Mouse (Mus musculus) cerebellum, postnatal 10 days (tissue): Measurements from ENCODE around the gene Ildr1.

Experiments used
- DNase-seq, 2 experiments: peaks; one replicate each; pipeline ENCODE4 v3.0.0; 2021; ENCODE audit warnings: mixed read lengths in 2 of 2

Gene Ildr1

DNA sequence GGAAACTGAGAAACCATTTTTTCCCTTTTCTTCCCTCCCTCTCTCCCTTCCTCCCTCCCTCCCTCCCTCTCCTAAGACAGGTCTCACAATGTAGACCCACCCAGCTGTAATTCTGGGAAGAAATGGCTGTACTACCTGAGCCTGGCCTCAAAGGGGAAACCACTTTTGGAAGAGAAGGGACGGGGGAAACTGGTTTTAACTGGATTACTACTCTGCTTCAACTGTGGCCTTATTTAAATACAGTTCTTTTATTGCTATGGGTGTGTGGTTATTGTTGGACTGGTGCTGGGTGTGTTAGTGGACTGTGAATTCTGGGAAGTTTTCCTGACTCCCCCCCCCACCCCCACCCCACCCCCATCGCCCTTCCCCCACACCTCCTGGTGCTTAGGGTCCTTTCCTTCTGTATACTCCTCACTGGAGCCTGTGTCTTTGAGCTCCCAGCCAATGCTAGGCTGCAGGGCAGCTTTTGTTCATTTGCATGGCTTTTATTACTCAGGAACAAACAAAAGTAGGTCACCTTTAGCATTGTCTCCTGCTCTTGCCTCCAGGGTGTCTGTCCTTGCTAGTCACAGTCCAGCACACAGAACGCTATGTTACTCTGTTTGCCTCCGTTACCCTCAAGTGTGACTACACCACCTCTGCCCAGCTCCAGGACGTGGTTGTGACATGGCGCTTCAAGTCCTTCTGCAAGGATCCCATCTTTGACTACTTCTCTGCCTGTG, 14.1 kb downstream of the Ildr1 start:
- DNase-seq, result no peak

DNA sequence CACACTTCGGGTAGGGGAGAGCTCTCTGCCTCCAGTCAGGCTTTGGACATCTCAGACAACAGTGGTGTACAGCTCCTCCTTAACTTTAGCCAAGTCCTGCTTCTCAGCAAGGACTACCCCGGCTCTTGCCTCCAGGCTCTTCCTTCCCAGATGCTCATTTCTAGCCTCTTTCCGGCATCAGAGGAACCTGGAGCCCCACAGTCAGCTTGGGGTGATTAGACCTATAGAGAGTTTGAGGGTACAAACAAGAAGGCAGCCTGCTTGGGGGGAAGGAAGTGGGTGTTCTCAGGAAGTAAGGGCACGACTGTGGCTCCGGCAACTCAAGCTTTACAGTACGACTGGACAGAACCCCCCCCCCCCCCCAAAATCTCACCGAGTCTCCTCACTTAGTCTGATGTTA, 15.0 kb downstream of the Ildr1 start:
- no peak for DNase-seq

DNA sequence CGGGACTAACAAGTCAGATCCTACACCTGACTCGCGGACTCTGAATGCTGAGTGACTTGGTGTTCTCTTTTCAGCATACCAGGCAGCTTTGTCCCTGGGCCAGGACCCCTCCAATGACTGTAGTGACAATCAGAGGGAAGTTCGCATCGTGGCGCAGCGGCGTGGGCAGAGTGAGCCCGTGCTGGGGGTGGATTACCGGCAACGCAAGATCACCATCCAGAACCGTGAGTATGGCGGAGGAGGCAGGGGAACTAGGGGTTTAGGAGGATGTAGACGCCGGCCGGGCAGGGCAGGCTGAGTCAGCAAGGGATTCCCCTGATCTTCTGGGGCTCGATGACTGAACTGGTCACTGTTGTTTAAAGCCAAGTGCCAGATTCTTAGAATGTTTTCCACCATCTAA, 15.6 kb downstream of the Ildr1 start:
- DNase-seq, result no peak

DNA sequence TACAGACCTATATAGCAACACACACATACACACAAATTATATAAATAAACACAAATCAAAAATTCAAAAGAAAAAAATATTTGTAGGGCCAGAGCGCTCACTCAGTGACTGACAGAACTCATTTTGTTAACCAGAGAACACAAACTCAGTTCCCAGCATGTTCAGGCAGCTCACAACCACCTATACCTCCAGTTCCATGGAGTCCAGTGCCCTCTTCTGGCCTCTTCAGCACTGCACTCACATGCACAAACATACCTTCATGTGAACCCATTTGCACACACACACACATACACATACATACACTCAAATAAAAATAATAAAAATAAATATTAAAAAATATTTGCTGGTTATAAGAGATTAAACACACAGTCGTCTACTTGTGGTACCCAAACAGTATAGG, 17.0 kb downstream of the Ildr1 start:
- no peak for DNase-seq

DNA sequence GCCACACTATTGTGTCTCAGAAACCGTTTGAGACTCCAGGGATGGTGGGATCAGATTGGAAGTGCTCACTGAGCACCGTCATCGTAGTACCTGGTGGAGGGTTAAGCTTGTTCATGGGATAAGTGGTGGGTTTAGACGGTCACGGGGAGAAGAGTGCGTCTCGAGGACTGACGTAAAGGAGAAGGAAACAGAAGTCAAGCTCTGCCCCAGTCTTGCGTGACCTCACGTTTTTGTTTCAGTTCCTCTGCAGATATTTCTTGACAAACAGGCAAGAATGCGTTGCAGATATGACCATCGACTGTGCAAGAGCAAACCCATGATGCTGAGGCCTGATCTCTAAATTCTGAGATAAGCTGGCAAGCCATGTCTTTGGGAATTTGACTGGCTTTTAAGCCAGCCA, 18.0 kb downstream of the Ildr1 start:
- DNase-seq, result no peak

DNA sequence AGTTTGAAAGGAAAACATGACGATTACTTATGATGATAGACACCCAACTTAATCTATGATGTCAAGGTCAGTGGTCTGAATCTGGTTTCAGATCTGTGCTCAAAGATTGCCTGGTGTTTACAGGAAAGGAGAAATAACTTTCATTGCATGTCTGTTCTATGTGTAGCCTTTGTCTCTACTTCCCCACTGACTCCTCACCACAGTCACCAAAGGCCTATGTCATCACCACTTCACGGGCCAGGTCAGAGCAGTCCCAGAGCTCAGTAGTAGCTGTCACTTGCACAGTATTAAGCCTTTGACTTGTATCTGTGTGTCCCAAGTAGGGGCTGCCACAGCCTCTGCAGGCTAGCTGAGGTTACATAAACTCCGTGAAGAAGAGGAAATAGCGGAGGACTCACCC, 23.7 kb downstream of the Ildr1 start:
- DNase-seq, result no peak

DNA sequence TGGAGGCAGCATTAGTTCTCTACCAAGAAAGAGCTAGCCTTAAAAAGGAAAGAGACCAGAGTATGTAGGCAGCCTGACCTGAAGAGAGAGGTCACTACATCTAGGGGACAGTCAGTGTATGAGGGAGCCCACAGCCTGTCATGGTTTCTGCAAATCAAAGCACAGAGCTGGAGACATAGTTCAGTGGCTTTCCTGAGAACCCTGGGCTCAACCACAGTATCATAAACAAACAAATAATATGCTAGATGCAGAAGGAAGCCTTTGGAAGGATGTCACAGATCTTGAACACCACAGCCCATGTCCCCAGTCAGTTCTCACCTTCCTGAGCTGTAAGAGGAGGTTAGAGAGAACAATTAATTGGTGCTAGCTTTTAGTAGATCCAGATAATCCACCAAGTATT, 24.9 kb downstream of the Ildr1 start:
- no peak for DNase-seq

DNA sequence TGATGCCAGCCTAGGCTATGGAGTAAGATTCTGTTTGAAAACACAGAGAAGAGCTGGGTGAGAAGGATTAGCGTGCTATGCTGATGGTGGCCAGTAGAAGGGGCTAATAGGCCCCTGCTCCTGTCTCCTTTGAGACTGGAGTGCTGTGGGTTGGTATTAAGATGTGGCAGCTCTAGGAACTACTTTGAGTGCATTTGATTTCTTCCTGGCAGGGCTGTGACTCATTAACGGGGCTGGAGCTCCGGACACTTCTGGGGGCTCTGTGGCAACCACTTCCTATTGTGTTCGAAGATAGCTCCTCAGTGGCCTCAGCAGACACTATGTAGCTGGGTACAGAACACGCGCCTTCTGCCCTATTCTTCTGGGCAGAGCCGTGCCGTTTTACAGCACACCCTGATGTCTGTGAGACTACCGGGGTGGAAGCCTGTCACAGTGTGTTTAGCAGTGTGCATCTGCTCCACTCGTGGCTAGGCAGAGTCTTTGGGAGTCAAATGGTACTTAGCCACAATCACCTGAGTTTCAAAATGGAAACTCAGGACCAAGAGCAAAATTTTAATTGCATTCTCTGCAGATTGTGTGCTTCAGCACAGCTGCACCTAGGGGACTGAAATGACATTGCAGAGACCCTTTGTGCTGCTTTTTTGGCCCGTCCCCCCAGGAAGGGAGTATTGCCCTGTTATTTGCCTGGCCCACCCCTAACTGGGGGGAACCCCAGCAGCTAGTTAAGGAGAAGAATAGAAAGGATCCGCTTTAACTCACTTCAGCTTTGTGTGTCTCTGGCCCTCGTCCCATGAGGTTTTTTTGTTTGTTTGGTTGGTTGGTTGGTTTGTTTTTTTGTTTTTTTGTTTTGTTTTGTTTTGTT, 26.6 kb downstream of the Ildr1 start:
- DNase-seq, result peak in 1 of 2 experiments; percentile 14

DNA sequence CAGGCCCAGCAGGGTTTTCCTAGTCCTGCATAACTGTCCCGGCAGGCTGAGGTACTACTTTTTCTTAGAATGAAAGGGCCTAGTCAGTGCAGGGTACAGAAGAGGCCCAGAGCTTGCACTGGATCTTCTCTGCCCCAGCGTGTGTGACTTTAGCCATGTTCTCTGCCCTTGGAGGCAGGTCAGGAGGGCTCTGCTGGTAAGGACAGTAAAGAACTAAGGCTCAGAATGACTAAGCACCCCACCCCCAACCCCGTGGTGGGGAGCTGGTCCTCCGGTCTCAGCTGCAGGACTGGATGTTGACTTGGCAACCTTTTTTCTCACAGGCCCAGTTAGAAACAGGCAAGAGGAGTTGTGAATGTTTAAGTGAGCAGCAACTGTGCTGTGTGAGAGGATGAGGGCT, 29.0 kb downstream of the Ildr1 start:
- no peak for DNase-seq

DNA sequence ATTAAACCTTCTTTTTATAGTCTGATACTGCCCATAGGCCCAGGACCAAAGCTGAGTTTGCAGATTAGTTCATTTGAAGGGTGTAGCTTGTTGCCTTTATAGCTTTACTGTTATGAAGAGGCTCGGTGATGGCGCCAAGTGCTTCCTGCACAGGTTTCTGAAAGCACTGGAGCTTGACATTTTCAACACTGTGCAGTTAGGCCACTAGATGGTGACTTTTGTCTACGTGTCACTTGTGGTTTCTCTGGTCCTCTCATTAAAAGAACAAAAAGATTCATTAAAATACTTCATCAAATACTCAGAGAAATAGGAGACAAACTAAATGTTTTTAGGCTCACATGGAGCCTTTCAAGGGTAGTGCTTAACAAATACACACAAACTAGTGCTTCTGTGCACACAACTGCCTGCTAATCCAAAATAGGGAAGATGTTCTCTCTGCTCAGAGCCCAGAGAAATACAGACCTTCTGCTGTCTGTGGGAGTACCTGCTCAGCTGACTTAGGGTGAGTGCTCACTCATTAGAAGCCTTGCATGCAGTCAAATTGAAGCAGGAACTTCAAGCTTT, 30.2 kb downstream of the Ildr1 start:
- DNase-seq, result peak; percentile 53 to 63

DNA sequence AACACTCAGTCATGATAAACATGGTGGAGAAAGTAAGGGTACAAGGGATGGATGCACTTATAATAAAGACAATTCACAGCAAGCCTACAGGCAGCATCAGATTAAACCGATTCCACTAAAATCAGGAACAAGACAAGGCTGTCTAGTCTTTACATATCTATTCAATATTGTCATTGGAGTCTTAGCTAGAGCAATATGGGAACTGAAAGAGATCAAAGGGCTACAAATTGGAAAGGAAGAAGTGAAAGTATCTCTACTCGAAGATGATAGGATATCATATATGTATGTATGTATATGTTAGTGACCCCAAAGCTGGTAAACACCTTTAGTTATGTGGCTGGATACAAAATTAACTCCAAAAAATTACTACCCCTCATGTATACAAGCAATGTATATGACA, 35.2 kb downstream of the Ildr1 start:
- no peak for DNase-seq

DNA sequence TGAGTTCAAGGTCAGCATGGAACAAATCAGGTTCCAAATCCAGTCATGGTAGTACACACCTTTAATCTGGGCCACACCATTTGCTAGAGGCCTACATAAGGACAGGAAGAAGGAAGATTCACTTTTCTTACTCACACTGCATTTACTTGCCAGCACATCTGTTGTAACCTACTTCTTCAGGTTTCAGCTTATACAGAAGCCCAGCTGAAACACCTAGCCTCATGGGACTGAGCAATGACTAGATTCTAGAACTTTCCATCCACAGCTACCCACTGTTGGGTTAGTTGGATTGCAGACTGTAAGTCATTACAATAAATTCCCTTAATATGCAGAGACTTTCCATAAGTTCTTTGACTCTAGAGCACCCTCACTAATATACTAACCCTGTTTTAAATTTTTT, 38.8 kb downstream of the Ildr1 start:
- no peak for DNase-seq

DNA sequence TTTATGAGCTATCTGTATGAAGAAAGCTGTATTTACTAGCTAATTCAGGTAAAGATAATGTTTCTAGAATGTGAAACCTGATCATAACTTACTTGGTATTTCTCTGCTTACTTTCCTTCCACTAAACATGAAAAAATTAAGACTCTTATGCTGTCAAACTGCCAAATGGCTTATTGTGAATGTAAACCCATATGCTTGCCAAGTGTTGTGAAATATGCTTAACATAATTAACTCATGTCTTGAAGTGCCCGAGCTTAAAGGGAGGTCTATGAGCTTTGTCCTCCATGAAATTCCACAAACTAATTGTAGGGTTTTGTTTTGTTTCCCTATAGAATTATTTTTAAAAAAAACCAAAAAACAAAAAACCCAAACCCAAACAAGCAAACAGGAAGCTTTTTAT, 40.0 kb downstream of the Ildr1 start:
- DNase-seq, result no peak

DNA sequence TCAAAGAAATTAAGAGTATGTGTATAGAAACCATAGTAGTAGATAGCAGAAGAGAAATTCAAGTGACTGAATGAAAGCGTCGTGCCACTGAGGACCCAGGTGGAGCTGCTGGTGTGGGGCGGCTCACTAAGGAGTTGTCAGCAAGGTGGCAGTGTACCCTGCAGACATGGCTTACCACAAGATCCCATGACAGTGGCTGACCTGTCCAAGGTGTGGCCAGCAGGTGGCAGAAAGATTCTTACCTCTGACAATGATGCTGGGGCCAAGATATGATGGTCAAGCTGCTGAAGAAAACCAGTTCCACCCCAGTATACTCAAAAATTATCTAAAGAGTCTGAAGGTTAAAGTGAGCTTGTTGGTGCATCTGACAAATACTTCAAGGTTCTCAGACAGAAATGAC, 41.6 kb downstream of the Ildr1 start:
- DNase-seq, result peak; percentile 36 to 47

DNA sequence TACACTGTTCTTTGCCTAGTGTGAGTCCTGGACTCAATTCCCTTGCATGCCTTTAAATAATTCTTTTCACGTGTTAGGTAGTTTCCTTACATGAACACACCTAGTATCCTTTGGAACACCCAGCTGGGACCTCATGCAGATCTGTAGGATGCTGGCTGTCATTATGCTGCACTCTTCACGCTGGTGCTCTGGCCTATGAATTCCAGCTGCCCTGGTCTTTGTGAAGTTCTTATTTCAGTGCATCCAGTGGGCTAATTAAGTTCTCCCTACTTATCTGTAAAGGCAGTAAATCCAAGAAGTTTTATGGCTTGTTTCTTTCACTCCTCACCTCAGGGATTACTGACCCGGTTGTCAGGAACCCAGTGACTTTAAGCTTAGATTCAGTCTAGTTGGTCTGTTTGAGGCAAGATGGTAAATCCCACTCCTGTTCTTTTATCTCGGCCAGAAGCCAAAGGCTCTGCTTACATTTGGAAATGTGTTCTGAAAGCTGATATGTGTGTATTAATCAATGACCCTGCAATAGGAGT, 45.7 kb downstream of the Ildr1 start:
- no peak for DNase-seq

DNA sequence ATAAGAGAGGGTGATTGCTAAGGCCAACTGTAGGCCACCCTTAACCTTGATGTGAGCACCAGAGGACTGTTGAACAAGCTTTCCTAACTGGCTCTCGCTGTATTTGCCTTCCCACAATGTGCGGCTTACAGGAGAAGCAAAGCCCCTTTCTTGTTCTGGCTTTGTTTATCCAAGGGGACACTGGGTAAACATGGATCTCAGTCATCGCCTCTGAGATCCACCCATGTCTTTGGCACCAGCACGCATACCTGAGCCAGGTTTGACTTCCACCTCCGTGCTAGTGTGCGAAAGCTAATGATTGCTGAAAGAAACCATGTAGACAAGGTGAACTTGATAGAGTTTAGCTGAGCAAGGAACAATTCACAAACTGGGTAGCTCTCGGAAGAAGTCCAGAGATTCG, 49.8 kb downstream of the Ildr1 start:
- no peak for DNase-seq

DNA sequence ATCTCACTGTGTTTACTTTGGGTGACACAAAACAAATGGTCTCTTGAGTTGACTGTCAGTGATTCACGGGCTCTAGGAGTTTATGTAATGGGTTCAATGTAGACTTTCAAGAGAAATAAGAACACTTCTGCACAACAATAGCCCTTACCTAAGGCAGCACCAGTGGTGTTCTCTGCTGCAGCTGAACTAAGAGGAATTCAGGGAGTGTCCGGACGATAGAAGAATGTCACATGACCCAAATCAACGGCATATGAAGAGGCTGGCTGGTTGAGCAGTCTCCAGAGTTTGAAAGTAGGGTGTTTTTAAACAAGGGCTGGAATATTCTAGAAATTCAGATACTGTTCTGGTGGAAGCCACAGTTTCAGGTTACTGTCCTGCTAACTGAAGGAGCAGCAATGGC, 53.3 kb downstream of the Ildr1 start:
- no peak for DNase-seq

DNA sequence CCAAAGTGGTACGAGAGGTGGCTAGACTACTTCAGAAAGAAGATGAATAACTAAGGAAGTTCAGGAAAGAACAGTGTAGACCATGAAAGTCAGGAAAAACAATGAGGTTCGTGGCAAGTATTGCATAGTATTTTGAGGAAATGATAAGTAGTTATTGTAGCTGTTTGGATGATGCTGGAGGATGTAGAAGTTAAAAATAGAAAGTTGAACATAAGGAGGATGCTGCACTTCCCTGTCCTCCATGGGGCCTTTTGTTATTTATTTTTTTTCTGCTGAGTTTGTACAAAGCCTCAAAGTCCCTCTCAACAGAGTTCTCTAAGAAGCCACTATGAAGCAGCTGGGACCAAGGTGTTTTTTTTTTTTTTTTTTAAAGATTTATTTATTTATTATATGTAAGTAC, 54.0 kb downstream of the Ildr1 start:
- DNase-seq, result no peak

DNA sequence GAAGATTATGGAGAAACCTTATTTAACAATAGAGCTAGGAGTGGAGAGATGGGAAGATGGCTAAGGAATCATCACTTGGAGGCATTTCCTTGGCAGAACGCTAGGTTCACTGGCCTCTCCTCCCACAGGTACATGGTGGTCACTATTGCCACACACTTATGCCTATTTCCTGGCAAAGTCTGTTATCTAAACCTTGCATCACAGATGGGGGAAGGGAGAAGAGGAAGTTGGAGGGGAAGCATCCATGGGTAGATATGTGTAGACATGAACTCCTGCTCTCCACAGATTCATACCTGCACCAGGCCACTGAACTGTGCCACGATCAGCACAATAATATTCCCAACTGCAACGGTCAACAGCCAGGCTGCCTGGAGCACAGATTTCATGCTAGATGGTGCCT, 58.2 kb downstream of the Ildr1 start:
- DNase-seq, result no peak

DNA sequence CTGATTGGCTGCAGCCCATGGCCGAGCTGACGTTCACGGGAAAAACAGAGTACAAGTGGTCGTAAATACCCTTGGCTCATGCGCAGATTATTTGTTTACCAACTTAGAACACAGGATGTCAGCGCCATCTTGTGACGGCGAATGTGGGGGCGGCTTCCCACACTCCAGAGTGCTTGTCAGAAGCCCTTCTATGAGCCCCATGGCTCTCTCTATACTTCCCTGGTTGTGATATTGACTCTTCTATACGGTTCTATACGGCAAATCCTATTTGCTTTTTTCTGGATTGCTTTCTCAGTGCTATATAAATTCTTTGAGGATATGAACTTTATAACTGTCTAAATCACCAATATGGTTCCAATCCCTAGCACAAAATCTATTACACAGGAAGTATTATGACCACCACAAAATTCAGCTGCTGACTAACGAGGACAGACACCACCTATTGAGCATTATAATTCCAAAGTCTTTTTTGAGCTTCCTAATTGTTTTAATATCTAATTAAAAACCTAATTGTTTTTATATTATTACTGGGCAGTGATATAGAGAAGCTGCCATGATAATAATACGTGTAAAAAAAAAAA, 76.5 kb downstream of the Ildr1 start:
- no peak for DNase-seq

DNA sequence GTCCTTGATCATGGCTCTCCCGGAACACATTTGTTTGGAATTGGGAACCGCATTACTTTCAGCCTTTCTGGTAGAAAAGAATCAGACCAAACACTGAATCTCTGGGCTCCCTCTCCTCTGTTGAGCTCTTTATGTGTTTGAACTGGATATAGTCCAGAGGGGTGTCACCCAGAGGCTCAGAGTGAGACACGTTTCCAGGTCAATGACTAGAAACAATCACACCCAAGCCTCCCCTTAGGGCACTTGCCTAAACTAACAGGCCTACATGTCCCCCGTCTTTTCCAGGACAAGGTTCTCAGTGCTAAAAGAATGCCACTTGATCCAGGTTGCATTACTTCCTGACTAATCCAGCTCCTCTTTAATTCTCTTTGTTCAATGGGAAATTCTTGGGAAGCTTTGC, 77.1 kb downstream of the Ildr1 start:
- DNase-seq, result peak; percentile 31 to 36

DNA sequence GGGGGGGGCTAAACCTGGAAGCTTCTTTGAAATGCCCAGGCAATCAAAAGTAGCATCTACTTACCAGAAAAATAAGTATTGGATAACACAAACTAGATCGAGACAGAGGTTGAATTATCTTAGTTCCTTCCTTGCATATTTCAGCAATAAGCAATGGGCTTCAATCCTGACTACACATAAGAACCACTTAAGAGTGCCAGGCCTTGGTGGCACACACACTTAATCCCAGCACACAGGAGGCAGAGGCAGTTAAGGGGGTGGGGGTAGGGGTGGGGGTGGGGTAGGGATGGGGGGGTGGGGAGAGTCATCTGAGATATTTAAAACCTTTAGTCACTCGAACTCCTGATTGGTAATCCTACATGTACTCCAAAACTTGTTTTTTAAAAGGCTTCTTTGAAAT, 77.5 kb downstream of the Ildr1 start:
- no peak for DNase-seq

DNA sequence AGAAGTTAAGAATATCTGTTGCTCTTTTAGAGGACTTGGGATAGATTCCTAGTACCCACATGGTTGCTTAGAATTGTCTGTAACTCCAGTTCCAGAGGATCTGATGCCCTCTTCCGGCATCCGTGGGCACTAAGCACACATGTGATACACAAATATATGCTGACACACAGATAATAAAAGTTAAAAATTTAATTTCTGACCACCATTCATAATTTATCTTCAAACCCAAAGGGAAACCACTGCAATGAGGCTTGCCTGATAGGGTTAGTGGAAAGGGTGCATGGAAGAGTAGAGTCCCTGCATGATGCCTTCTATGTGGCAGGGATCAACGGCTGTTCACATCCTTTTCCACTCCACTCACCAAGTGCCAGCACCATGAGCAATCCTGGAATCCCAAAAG, 77.9 kb downstream of the Ildr1 start:
- DNase-seq, result no peak

DNA sequence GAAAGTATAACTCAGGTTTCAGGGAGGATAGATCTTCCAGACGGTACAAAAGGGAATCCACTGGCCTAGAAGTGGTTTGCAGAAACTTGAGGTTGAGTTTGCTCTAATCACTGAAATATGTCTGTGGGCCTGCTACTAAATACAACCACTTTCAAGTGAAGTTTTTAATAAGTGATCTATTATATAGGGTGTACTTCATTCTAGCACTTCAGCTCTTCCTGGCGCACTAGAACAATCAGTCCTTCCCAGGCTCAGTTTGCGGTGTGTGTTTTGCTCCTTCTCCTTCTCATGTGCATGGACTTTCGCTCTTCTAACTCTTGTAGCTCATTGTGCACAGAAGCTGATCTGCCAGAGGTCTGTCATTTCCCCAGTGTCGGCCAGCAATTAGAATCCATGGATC, 79.2 kb downstream of the Ildr1 start:
- no peak for DNase-seq
